Mouse (Mus musculus): ENCODE results near the gene Tigd4.

GRCm38 (mm10) chr3:84641391-84641790 lies 48.0 kb downstream of the Tigd4 start:
- no peak for TF ChIP-seq POLR2A (IDR thresholded peaks at IDR 0.05; ENCODE audit: insufficient read depth, low read length)
- TF ChIP-seq CTCF (IDR thresholded peaks at IDR 0.05; ENCODE audit: low read depth, low read length) = no peak

Measured in ES-Bruce4 (cell line).